Mouse (Mus musculus): Measurements from ENCODE around the gene Snd1. TPM values are rescaled to one million over a fixed set of nuclear protein-coding genes. Genes with fewer than 3 reads are reported as not detected.
"Not testable (repeated sequence)": the region's sequence is repeated elsewhere in the genome, so short reads cannot be mapped to it uniquely, and the experiment has no call there.

Snd1 gene
- polyA plus RNA-seq, 1 experiment from 2014 or later = 70.5 TPM

- no peak for ATAC-seq (replicated peaks; ENCODE audit: insufficient number of reproducible peaks, insufficient read depth, low FRiP score, low read depth)
Measured at GRCm38 (mm10) chr6:28516618-28517017, 41.7 kb downstream of the Snd1 start.

GRCm38 (mm10) chr6:28517050-28517449, 42.1 kb downstream of the Snd1 start:
- Histone ChIP-seq H3K4me1 (replicated peaks) (no peaks in the 10 kb centered on the region), H3K36me3 (peaks cover 34% of the 10 kb centered on the region), H3K4me2 (no peak overlapping the region), H3K27ac (no peak overlapping the region), H3K27me3 (no peaks in the 10 kb centered on the region), H3K4me3 (no peak overlapping the region), H3K9me3 (replicated peaks) (no peaks in the 10 kb centered on the region), H3K9ac (no peak overlapping the region)
- WGBS = 76% methylated on average over 1 of the region's 1 CpGs
- no peak for ATAC-seq (replicated peaks; ENCODE audit: insufficient number of reproducible peaks, insufficient read depth, low FRiP score, low read depth)

More at GRCm38 (mm10) chr6:28516618-28517017, 41.7 kb downstream of the Snd1 start:
- Histone ChIP-seq H3K4me3 (no peak overlapping the region), H3K4me2 (no peak overlapping the region), H3K36me3 (peaks cover 34% of the 10 kb centered on the region), H3K9ac (no peak overlapping the region), H3K4me1 (replicated peaks) (no peaks in the 10 kb centered on the region), H3K27me3 (no peaks in the 10 kb centered on the region), H3K9me3 (replicated peaks) (no peaks in the 10 kb centered on the region), H3K27ac (no peak overlapping the region)
- WGBS = 69% methylated on average over 2 of the region's 2 CpGs

- no peak overlapping the region for H3K27ac ChIP-seq
- H3K4me2 ChIP-seq = no peak overlapping the region
- WGBS = 91% methylated on average over 8 of the region's 8 CpGs
- H3K9me3 ChIP-seq (replicated peaks) = no peaks in the 10 kb centered on the region
- H3K27me3 ChIP-seq = no peaks in the 10 kb centered on the region
- H3K36me3 ChIP-seq = peaks cover 31% of the 10 kb centered on the region
- no peak overlapping the region for H3K4me3 ChIP-seq
- H3K4me1 ChIP-seq (replicated peaks) = no peaks in the 10 kb centered on the region
- no peak for ATAC-seq (replicated peaks; ENCODE audit: insufficient number of reproducible peaks, insufficient read depth, low FRiP score, low read depth)
- H3K9ac ChIP-seq = no peak overlapping the region
Measured at GRCm38 (mm10) chr6:28519426-28519825, 44.5 kb downstream of the Snd1 start.

GRCm38 (mm10) chr6:28520787-28521186, 45.8 kb downstream of the Snd1 start:
- H3K36me3 ChIP-seq = peaks cover 31% of the 10 kb centered on the region
- not testable (repeated sequence) for H3K4me3 ChIP-seq; H3K27me3 ChIP-seq; ATAC-seq (replicated peaks; ENCODE audit: insufficient number of reproducible peaks, insufficient read depth, low FRiP score, low read depth); H3K9ac ChIP-seq; H3K4me2 ChIP-seq; H3K9me3 ChIP-seq (replicated peaks); H3K4me1 ChIP-seq (replicated peaks); H3K27ac ChIP-seq
- WGBS = 78% methylated on average over 5 of the region's 5 CpGs

- Histone ChIP-seq H3K4me3 (no peak overlapping the region), H3K36me3 (peaks cover 38% of the 10 kb centered on the region), H3K27ac (no peak overlapping the region), H3K4me1 (replicated peaks) (no peaks in the 10 kb centered on the region), H3K9me3 (replicated peaks) (no peaks in the 10 kb centered on the region), H3K9ac (no peak overlapping the region), H3K27me3 (no peaks in the 10 kb centered on the region), H3K4me2 (no peak overlapping the region)
- ATAC-seq (replicated peaks; ENCODE audit: insufficient number of reproducible peaks, insufficient read depth, low FRiP score, low read depth) = no peak
- 86% methylated on average over 1 of the region's 1 CpGs for WGBS
Measured at GRCm38 (mm10) chr6:28521416-28521815, 46.5 kb downstream of the Snd1 start.

GRCm38 (mm10) chr6:28525589-28525988, 50.6 kb downstream of the Snd1 start:
- peaks cover 65% of the 10 kb centered on the region for H3K36me3 ChIP-seq
- 78% methylated on average over 2 of the region's 2 CpGs for WGBS
- no peaks in the 10 kb centered on the region for H3K9me3 ChIP-seq (replicated peaks)
- H3K27ac ChIP-seq = no peak overlapping the region
- no peaks in the 10 kb centered on the region for H3K4me1 ChIP-seq (replicated peaks)
- no peak overlapping the region for H3K4me3 ChIP-seq
- ATAC-seq (replicated peaks; ENCODE audit: insufficient number of reproducible peaks, insufficient read depth, low FRiP score, low read depth) = no peak
- no peak overlapping the region for H3K9ac ChIP-seq
- H3K4me2 ChIP-seq = no peak overlapping the region
- H3K27me3 ChIP-seq = no peaks in the 10 kb centered on the region

GRCm38 (mm10) chr6:28527459-28527858, 52.5 kb downstream of the Snd1 start:
- Histone ChIP-seq H3K9ac (no peak overlapping the region), H3K27me3 (no peaks in the 10 kb centered on the region), H3K4me1 (replicated peaks) (no peaks in the 10 kb centered on the region), H3K9me3 (replicated peaks) (no peaks in the 10 kb centered on the region), H3K4me3 (no peak overlapping the region), H3K4me2 (no peak overlapping the region), H3K27ac (no peak overlapping the region), H3K36me3 (peaks cover 63% of the 10 kb centered on the region)
- WGBS = 89% methylated on average over 10 of the region's 10 CpGs
- ATAC-seq (replicated peaks; ENCODE audit: insufficient number of reproducible peaks, insufficient read depth, low FRiP score, low read depth) = no peak

GRCm38 (mm10) chr6:28528208-28528607, 53.3 kb downstream of the Snd1 start:
- ATAC-seq (replicated peaks; ENCODE audit: insufficient number of reproducible peaks, insufficient read depth, low FRiP score, low read depth) = no peak
- H3K27ac ChIP-seq = no peak overlapping the region
- peaks cover 56% of the 10 kb centered on the region for H3K36me3 ChIP-seq
- 88% methylated on average over 6 of the region's 6 CpGs for WGBS
- no peak overlapping the region for H3K9ac ChIP-seq
- no peak overlapping the region for H3K4me3 ChIP-seq
- H3K9me3 ChIP-seq (replicated peaks) = no peaks in the 10 kb centered on the region
- H3K27me3 ChIP-seq = no peaks in the 10 kb centered on the region
- H3K4me1 ChIP-seq (replicated peaks) = no peaks in the 10 kb centered on the region
- H3K4me2 ChIP-seq = no peak overlapping the region

GRCm38 (mm10) chr6:28536464-28536863, 61.5 kb downstream of the Snd1 start:
- no peak overlapping the region for H3K4me3 ChIP-seq
- H3K36me3 ChIP-seq = peaks cover 8% of the 10 kb centered on the region; the same call in 1 of the 2 replicates
- H3K27ac ChIP-seq = no peak overlapping the region
- no peaks in the 10 kb centered on the region for H3K27me3 ChIP-seq
- 88% methylated on average over 5 of the region's 5 CpGs for WGBS
- H3K4me1 ChIP-seq (replicated peaks) = no peaks in the 10 kb centered on the region
- no peak overlapping the region for H3K9ac ChIP-seq
- no peaks in the 10 kb centered on the region for H3K9me3 ChIP-seq (replicated peaks)
- H3K4me2 ChIP-seq = no peak overlapping the region
- ATAC-seq (replicated peaks; ENCODE audit: insufficient number of reproducible peaks, insufficient read depth, low FRiP score, low read depth) = no peak

GRCm38 (mm10) chr6:28537851-28538527, 63.0 kb downstream of the Snd1 start:
- 77% methylated on average over 10 of the region's 10 CpGs for WGBS
- no peak overlapping the region for H3K4me3 ChIP-seq
- no peak for ATAC-seq (replicated peaks; ENCODE audit: insufficient number of reproducible peaks, insufficient read depth, low FRiP score, low read depth)

GRCm38 (mm10) chr6:28542298-28542701, 67.4 kb downstream of the Snd1 start:
- Histone ChIP-seq H3K4me2 (no peak overlapping the region), H3K36me3 (peaks cover 16% of the 10 kb centered on the region; the same call in 1 of the 2 replicates), H3K9me3 (replicated peaks) (no peaks in the 10 kb centered on the region), H3K4me1 (replicated peaks) (no peaks in the 10 kb centered on the region), H3K27ac (no peak overlapping the region), H3K9ac (no peak overlapping the region), H3K27me3 (no peaks in the 10 kb centered on the region), H3K4me3 (no peak overlapping the region)
- ATAC-seq (replicated peaks; ENCODE audit: insufficient number of reproducible peaks, insufficient read depth, low FRiP score, low read depth) = no peak
- WGBS = 75% methylated on average over 6 of the region's 6 CpGs

More at GRCm38 (mm10) chr6:28537851-28538527, 63.0 kb downstream of the Snd1 start:
- Histone ChIP-seq H3K9ac (no peak overlapping the region), H3K4me2 (no peak overlapping the region), H3K27ac (no peak overlapping the region), H3K9me3 (replicated peaks) (no peaks in the 10 kb centered on the region), H3K27me3 (no peaks in the 10 kb centered on the region), H3K4me1 (replicated peaks) (no peaks in the 10 kb centered on the region), H3K36me3 (peaks cover 8% of the 10 kb centered on the region; the same call in 1 of the 2 replicates)

- no peak for ATAC-seq (replicated peaks; ENCODE audit: insufficient number of reproducible peaks, insufficient read depth, low FRiP score, low read depth)
- Histone ChIP-seq H3K4me3 (no peak overlapping the region), H3K27me3 (no peaks in the 10 kb centered on the region), H3K4me2 (no peak overlapping the region), H3K9me3 (replicated peaks) (no peaks in the 10 kb centered on the region), H3K9ac (no peak overlapping the region), H3K4me1 (replicated peaks) (no peaks in the 10 kb centered on the region), H3K36me3 (peaks cover 16% of the 10 kb centered on the region; the same call in 1 of the 2 replicates), H3K27ac (no peak overlapping the region)
- WGBS = 88% methylated on average over 2 of the region's 2 CpGs
Measured at GRCm38 (mm10) chr6:28546943-28547342, 72.0 kb downstream of the Snd1 start.
